Mouse (Mus musculus): ENCODE measurements around the gene Gtf2a2.

- TF ChIP-seq EP300 (IDR thresholded peaks at IDR 0.05; ENCODE audit: low read depth) (no peak), CTCF (IDR thresholded peaks at IDR 0.05; ENCODE audit: low read depth) (no peak)
Measured at GRCm38 (mm10) chr9:70021610-70022009, 9.3 kb downstream of the Gtf2a2 start.

Data from heart, postnatal 0 days (tissue).